Mouse (Mus musculus): ENCODE results near the gene Tnfsfm13.

The Tnfsfm13 gene

GRCm38 (mm10) chr11:69656065-69656455 is 39.8 kb downstream of the Tnfsfm13 start:
- CTCF ChIA-PET, result interaction anchor here (0.6 kb wide), 1 partner anchor 25 kb away, joined by 5 read pairs; no protein-coding TSS in a partner anchor

GRCm38 (mm10) chr11:69655264-69656064 is 40.4 kb downstream of the Tnfsfm13 start, which contains the start of gene Sox15:
Sox15 (plus strand) TSS chr11:69655314.
- CTCF ChIA-PET, result interaction anchor here (0.6 kb wide), 1 partner anchor 194 kb away, joined by 6 read pairs; no protein-coding TSS in a partner anchor

DNA sequence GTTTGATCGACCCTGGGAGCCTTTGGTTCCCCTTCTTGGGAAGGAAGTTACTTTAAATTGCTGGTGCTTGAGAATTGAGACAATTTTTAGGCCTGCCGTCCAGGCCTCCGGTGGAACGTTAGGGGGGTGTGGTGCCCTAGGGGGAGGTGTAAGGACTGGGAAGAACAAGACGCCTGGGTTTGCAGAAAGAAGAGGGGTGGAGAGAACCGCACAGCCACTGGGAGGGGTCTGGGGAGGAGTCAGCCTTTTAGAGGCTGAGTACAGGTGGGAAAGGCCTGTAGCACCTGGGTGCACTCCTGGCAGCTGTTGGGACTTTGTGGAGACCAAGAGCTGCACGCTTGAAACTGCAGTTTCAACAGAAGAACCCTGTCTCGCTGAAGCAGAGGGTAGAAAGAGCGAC is 41.1 kb downstream of the Tnfsfm13 start:
- CTCF ChIA-PET, result interaction anchor here (0.6 kb wide), 1 partner anchor 193 kb away, joined by 6 read pairs; no protein-coding TSS in a partner anchor

DNA sequence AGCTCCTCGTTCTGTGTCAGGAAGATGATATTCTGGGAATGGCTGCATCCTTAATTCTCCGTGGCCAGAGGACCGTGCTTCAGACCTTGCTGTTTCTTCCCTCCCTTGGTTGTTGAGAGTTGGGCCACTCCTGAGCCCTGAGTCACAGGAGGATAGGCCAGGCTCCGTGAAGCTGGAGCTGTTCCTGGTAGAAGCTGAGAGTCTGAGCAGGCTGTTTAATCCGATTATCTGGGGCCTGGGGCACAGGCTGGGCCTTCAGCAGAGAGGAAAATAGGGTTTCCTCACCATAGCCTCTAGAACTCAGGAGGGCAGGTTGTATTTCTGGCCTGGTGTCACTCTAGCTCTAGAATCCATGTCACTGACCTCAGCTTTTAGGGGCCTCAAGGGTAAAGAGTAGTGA is 42.5 kb downstream of the Tnfsfm13 start:
- CTCF ChIA-PET, result interaction anchor here (0.6 kb wide), 1 partner anchor 157 kb away, joined by 8 read pairs; no protein-coding TSS in a partner anchor

DNA sequence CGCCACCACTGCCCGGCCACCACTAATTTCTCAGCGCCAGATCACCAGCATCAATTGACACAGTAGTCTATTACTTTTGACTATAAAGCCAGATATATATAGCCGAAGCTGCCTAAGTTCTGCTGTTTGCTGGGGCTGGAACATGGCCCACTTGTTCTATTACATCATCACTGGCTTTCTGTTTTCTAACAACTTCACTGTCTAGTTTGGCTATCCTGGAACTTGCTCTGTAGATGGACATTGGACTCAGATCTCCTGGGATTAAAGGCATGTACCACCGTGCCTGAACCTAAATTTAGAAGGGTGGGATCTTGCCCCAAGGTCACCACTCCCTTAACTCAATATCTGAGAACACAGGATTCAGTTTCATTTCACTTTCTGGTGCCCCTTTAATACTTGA is 50.0 kb downstream of the Tnfsfm13 start:
- CTCF ChIA-PET, result no interaction called here

- CTCF ChIA-PET, result no interaction called here
These were observed 60.4 kb downstream of the Tnfsfm13 start for GRCm38 (mm10) chr11:69635471-69635870.

- CTCF ChIA-PET, result interaction anchor here (0.6 to 0.8 kb wide), 2 partner anchors 25 to 385 kb away, joined by 3 read pairs; no protein-coding TSS in a partner anchor
These were observed 62.6 kb downstream of the Tnfsfm13 start for GRCm38 (mm10) chr11:69633128-69633866.

Measured in spleen, embryonic (tissue).